Mouse (Mus musculus): ENCODE measurements around the gene Tmem219. TPM values are rescaled to one million over a fixed set of nuclear protein-coding genes. Genes with fewer than 3 reads are reported as not detected.

The Tmem219 gene
- polyA plus RNA-seq, 1 experiment: 90.8 TPM

DNA sequence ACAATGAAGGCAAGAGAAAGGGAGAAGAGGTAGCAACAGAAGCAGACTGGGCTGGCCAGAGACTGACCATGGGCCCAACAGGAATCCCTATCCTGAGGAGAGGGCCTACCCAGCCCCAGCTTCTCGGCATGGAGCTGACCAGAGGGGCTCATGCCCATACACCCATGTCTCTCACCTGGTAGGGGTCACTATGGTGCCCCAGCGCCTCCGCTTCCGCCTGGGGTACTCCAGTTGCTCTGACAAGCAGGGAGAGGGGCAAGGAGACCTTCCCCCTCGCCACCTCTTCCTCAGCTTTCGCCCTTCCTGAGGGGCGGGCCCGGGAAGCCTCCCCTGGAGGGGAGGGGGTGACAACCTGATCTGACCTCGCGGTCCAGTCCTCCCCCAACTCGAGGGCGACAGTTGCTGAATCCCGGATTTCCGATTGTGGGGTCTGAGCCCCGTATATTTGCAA lies 39.0 kb downstream of the Tmem219 start:
- TF ChIP-seq CTCF (conservative IDR thresholded peaks at IDR 0.05; ENCODE audit: insufficient read depth, insufficient read length, low read depth, low read length): no peak
- TF ChIP-seq POLR2A (IDR thresholded peaks at IDR 0.05; ENCODE audit: low read depth, low read length): no peak
- H3K36me3 ChIP-seq (ENCODE audit: control insufficient read depth, insufficient read depth, low read length): peaks cover 7% of the 10 kb centered on the region
- peaks cover 7% of the 10 kb centered on the region; the same call in 1 of the 2 replicates for H3K4me1 ChIP-seq (ENCODE audit: control insufficient read depth, insufficient read depth, low read length)
- DNase-seq: no peak
- H3K27ac ChIP-seq (ENCODE audit: insufficient read depth, low read depth, low read length): peak overlapping the region; percentile 95
- peak overlapping the region; percentile 97 for H3K4me3 ChIP-seq (ENCODE audit: insufficient read depth, low read depth, low read length)
- no peaks in the 10 kb centered on the region for H3K27me3 ChIP-seq (replicated peaks; ENCODE audit: control insufficient read depth, insufficient read depth, low read length)
- under 1% methylated on average over 15 of the region's 15 CpGs for WGBS

DNA sequence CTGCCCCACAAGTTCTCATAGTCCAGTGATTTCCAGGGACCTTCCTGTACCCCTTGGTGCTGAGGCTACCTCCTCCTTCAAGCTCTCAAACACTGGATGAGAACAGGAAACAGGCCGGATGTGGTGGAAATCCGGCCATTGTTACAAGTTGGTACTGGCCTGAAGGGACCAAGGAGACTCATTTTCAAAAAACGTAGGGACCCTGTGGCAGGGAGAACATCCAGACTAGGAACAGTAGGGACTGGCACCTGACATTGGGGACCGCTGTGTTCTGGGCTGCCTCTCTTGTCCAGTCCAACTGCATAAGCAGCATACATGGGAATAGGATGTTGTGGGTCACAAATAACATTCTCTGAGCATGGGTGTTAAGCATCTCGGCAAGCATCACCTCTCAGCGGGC lies 41.7 kb downstream of the Tmem219 start:
- WGBS: 51% methylated on average over 6 of the region's 6 CpGs
- Histone ChIP-seq H3K4me1 (ENCODE audit: control insufficient read depth, insufficient read depth, low read length) (peaks cover 7% of the 10 kb centered on the region; the same call in 1 of the 2 replicates), H3K27ac (ENCODE audit: insufficient read depth, low read depth, low read length) (peak overlapping the region; percentile 89), H3K36me3 (ENCODE audit: control insufficient read depth, insufficient read depth, low read length) (peaks cover 11% of the 10 kb centered on the region), H3K4me3 (ENCODE audit: insufficient read depth, low read depth, low read length) (peak overlapping the region; percentile 16; the same call in 1 of the 2 replicates), H3K27me3 (replicated peaks; ENCODE audit: control insufficient read depth, insufficient read depth, low read length) (no peaks in the 10 kb centered on the region)
- TF ChIP-seq CTCF (conservative IDR thresholded peaks at IDR 0.05; ENCODE audit: insufficient read depth, insufficient read length, low read depth, low read length): no peak
- no peak for TF ChIP-seq POLR2A (IDR thresholded peaks at IDR 0.05; ENCODE audit: low read depth, low read length)
- DNase-seq: peak; percentile 81

DNA sequence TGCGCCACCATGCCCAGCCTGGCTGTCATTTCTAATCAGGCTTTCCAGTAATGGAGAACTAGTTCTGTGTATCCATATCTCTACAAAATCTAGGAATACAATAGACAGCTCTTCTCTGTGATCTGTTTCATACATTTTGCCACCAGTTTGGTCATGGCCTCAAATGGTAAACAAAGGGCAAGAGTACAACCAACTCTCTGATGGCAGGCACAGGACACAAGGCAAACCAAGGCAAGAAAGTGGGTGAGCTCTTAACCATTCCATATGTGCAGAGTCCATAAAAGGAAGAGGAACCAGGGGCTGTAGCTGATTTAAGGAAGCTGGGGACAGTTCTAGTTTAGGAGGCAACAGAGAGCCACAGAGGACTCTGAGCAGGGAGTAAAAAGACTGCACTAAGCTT lies 45.5 kb downstream of the Tmem219 start:
- Histone ChIP-seq H3K27me3 (replicated peaks; ENCODE audit: control insufficient read depth, insufficient read depth, low read length) (no peaks in the 10 kb centered on the region), H3K36me3 (ENCODE audit: control insufficient read depth, insufficient read depth, low read length) (peaks cover 18% of the 10 kb centered on the region), H3K4me3 (ENCODE audit: insufficient read depth, low read depth, low read length) (no peak overlapping the region), H3K4me1 (ENCODE audit: control insufficient read depth, insufficient read depth, low read length) (peaks cover 5% of the 10 kb centered on the region; the same call in 1 of the 2 replicates), H3K27ac (ENCODE audit: insufficient read depth, low read depth, low read length) (no peak overlapping the region)
- 95% methylated on average over 1 of the region's 1 CpGs for WGBS
- no peak for TF ChIP-seq POLR2A (IDR thresholded peaks at IDR 0.05; ENCODE audit: low read depth, low read length)
- TF ChIP-seq CTCF (conservative IDR thresholded peaks at IDR 0.05; ENCODE audit: insufficient read depth, insufficient read length, low read depth, low read length): no peak
- DNase-seq: no peak

DNA sequence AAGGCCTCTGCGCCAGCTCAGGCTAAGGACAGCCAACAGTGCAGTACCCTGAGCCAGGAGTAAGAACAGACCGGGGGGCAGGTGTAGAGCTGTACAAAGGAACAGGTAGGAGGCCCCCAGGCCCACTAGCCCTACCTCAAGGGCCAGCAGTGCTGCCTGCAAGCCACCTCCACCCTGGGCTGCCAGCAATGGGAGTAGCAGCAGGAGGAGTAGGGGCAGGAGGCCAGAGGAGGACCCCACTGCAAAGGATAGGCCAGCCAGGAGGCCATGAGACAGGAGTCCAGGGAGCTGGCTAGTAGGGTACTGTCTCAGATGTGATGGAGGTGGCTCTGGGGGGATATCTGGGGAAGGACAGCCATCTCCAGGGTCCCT lies 52.2 kb downstream of the Tmem219 start:
- Histone ChIP-seq H3K27ac (ENCODE audit: insufficient read depth, low read depth, low read length) (no peak overlapping the region), H3K4me1 (ENCODE audit: control insufficient read depth, insufficient read depth, low read length) (no peaks in the 10 kb centered on the region), H3K27me3 (replicated peaks; ENCODE audit: control insufficient read depth, insufficient read depth, low read length) (no peaks in the 10 kb centered on the region), H3K36me3 (ENCODE audit: control insufficient read depth, insufficient read depth, low read length) (peaks cover 19% of the 10 kb centered on the region), H3K4me3 (ENCODE audit: insufficient read depth, low read depth, low read length) (no peak overlapping the region)
- TF ChIP-seq POLR2A (IDR thresholded peaks at IDR 0.05; ENCODE audit: low read depth, low read length) (no peak), CTCF (conservative IDR thresholded peaks at IDR 0.05; ENCODE audit: insufficient read depth, insufficient read length, low read depth, low read length) (no peak)
- 97% methylated on average over 2 of the region's 2 CpGs for WGBS
- no peak for DNase-seq

DNA sequence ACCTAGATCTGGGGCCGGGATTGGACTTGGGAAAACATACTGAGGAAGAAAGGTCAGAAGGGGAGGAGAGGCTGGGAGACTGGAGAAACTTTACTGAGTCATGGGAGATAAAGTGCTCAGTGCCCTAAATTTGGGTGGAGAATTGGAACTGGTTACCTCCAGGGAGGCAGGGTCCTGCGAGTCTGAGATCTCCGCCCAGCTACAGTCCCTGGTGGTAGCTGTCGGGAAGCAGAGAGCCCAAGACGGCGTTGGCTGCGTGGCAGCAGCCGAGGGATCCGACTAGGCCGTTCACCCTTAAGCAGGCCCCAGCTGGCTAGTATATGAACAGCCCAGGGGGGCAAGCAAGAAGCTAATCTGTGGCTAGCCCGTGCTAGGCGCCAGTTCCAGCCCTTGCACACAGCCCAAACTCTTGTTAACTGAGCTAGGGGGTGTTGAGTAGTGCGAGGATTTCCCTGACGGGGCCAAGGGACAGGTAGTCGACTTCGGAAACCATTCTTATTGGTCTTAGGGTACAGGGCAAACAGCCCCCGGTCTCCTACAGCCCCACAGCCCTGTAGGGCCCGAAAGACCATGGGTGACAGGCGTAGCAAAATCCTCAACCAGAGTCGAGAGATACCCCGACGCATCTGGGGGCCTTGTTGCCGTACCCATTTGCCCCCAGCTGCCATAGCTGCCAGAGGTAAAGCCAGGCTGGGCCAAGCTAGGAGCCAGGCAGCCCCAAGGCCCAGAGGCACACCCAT lies 52.8 kb downstream of the Tmem219 start:
- H3K36me3 ChIP-seq (ENCODE audit: control insufficient read depth, insufficient read depth, low read length): peaks cover 17% of the 10 kb centered on the region
- DNase-seq: no peak
- no peaks in the 10 kb centered on the region for H3K27me3 ChIP-seq (replicated peaks; ENCODE audit: control insufficient read depth, insufficient read depth, low read length)
- no peak overlapping the region for H3K4me3 ChIP-seq (ENCODE audit: insufficient read depth, low read depth, low read length)
- no peak for TF ChIP-seq POLR2A (IDR thresholded peaks at IDR 0.05; ENCODE audit: low read depth, low read length)
- no peak for TF ChIP-seq CTCF (conservative IDR thresholded peaks at IDR 0.05; ENCODE audit: insufficient read depth, insufficient read length, low read depth, low read length)
- 90% methylated on average over 23 of the region's 23 CpGs for WGBS
- H3K27ac ChIP-seq (ENCODE audit: insufficient read depth, low read depth, low read length): no peak overlapping the region
- H3K4me1 ChIP-seq (ENCODE audit: control insufficient read depth, insufficient read depth, low read length): no peaks in the 10 kb centered on the region

DNA sequence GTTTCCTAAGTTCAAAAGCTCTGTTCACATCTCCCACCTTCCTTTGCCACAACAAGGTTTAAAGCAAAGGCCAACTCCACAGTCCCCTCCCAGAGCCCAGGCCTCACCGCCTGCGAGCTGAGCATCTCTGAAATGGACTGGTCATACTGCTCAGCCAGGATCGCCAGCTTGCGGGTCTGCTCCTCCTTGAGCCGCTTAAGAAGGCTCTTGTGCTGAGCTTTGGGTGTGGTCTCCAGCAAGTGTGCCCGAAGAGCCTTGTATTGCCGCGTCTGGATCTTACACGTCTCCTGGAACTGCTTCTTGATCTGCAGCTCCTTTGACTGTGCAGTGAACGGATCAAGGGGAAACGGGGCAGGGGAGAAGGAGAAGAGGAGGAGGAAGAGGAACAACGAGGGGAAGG lies 54.7 kb downstream of the Tmem219 start:
- no peak for TF ChIP-seq CTCF (conservative IDR thresholded peaks at IDR 0.05; ENCODE audit: insufficient read depth, insufficient read length, low read depth, low read length)
- no peak for TF ChIP-seq POLR2A (IDR thresholded peaks at IDR 0.05; ENCODE audit: low read depth, low read length)
- Histone ChIP-seq H3K4me1 (ENCODE audit: control insufficient read depth, insufficient read depth, low read length) (no peaks in the 10 kb centered on the region), H3K36me3 (ENCODE audit: control insufficient read depth, insufficient read depth, low read length) (peaks cover 14% of the 10 kb centered on the region), H3K4me3 (ENCODE audit: insufficient read depth, low read depth, low read length) (no peak overlapping the region), H3K27me3 (replicated peaks; ENCODE audit: control insufficient read depth, insufficient read depth, low read length) (no peaks in the 10 kb centered on the region), H3K27ac (ENCODE audit: insufficient read depth, low read depth, low read length) (no peak overlapping the region)
- 77% methylated on average over 12 of the region's 12 CpGs for WGBS
- no peak for DNase-seq

DNA sequence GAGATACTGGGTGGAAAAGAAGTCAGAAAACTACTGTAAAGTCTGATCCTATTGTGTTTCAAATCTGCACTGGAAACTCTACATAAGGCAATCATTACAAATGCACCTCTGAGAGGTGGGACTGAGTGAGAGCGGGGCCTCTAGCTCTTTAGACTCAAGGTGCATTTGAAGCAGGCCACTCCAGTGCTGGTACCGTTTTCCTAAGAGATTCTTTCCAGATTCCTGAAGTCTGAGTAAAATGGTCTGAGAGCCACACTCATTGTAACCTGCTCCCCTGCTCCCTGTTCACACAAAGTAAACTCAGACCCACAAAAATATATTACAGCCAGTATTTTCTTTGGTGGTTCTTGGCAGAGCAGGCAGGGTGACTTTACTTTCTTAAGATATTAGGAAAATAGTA lies 55.2 kb downstream of the Tmem219 start:
- 84% methylated on average over 2 of the region's 2 CpGs for WGBS
- 0 out of 2 replicates have a peak, but pooled peaks cover 3% of the 10 kb centered on the region for H3K4me1 ChIP-seq (ENCODE audit: control insufficient read depth, insufficient read depth, low read length)
- H3K27ac ChIP-seq (ENCODE audit: insufficient read depth, low read depth, low read length): no peak overlapping the region
- DNase-seq: no peak
- H3K27me3 ChIP-seq (replicated peaks; ENCODE audit: control insufficient read depth, insufficient read depth, low read length): no peaks in the 10 kb centered on the region
- no peak overlapping the region for H3K4me3 ChIP-seq (ENCODE audit: insufficient read depth, low read depth, low read length)
- TF ChIP-seq CTCF (conservative IDR thresholded peaks at IDR 0.05; ENCODE audit: insufficient read depth, insufficient read length, low read depth, low read length): no peak
- TF ChIP-seq POLR2A (IDR thresholded peaks at IDR 0.05; ENCODE audit: low read depth, low read length): no peak
- H3K36me3 ChIP-seq (ENCODE audit: control insufficient read depth, insufficient read depth, low read length): peaks cover 14% of the 10 kb centered on the region
